Mouse (Mus musculus): ENCODE measurements around the gene Stxbp1.

- TF ChIP-seq CTCF (IDR thresholded peaks at IDR 0.05; ENCODE audit: extremely low read depth, insufficient read depth, insufficient read length, insufficient replicate concordance) = no peak
- TF ChIP-seq POLR2A (IDR thresholded peaks at IDR 0.05; ENCODE audit: low read depth, low read length) = no peak
Measured at GRCm38 (mm10) chr2:32881054-32881453, 34.0 kb upstream of the Stxbp1 start.
